Mouse (Mus musculus): Measurements from ENCODE around the gene Astn2.

Astn2 gene

GRCm38 (mm10) chr4:66254695-66255492 is 149.5 kb downstream of the Astn2 start:
- TF ChIP-seq GATA4 (IDR thresholded peaks at IDR 0.05; ENCODE audit: insufficient replicate concordance, low read length): no peak

GRCm38 (mm10) chr4:66248521-66248920 is 155.9 kb downstream of the Astn2 start:
- TF ChIP-seq GATA4 (IDR thresholded peaks at IDR 0.05; ENCODE audit: insufficient replicate concordance, low read length): no peak

DNA sequence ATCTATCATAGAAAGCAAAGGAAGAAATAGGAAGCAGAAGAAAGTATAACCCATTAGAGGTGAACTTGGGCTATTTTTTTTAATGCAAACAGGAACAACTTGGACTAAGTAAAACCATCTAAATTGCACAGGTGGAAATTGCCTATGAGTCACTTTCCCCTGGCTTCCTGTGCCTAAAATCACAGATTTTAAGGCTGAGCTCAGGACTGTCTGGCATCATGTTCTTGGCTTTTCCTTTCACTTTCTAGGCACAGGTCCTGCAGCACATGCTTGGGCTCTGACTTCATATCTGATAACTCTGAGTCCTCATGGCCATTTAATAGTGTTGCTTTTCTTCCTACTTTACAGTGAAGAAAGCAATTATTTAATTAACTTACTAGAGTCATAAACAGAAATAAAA is 161.7 kb downstream of the Astn2 start:
- TF ChIP-seq GATA4 (IDR thresholded peaks at IDR 0.05; ENCODE audit: insufficient replicate concordance, low read length): no peak

DNA sequence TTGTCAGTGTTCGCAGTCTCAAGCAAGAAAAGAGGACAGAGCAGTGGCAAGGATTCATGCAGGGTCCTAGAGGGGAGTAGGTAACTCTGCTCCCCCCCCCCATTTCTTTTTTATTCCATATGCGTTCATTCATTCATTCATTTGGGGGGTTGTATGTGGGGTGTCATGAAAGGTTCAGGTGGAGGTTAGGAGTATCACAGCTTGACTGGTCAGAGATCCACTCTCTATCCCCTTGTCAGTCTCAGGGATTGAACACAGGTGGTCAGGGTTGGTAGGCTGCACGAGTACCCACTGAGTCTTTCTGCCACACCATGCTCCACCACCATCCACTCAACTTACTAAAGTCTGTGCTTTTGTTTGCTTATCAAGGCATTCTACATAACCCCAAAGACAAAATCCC is 171.6 kb downstream of the Astn2 start:
- TF ChIP-seq GATA4 (IDR thresholded peaks at IDR 0.05; ENCODE audit: insufficient replicate concordance, low read length): no peak

- TF ChIP-seq GATA4 (IDR thresholded peaks at IDR 0.05; ENCODE audit: insufficient replicate concordance, low read length): no peak
Observed at GRCm38 (mm10) chr4:66232350-66232749, 172.1 kb downstream of the Astn2 start.

DNA sequence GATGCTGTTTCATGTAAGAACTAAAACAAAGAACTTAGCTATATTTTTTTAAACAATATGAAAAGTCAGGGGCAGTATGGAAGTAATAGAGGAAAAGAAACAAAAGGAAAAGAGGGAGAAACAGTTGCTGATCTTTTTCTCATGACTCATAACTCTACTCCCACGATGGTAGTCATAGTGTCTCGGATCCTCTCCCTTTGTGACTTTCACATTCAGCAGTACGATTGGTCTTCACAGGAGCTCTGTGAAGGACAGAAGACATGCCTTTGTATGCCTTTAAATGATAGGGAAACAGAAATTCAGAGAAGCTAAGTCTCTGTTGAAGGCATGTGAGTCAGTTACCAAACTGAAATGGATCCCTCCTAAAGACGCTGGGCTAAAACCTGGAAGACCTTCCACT is 173.7 kb downstream of the Astn2 start:
- TF ChIP-seq GATA4 (IDR thresholded peaks at IDR 0.05; ENCODE audit: insufficient replicate concordance, low read length): no peak

- TF ChIP-seq GATA4 (IDR thresholded peaks at IDR 0.05; ENCODE audit: insufficient replicate concordance, low read length): no peak
Observed at GRCm38 (mm10) chr4:66222602-66223317, 181.7 kb downstream of the Astn2 start.

DNA sequence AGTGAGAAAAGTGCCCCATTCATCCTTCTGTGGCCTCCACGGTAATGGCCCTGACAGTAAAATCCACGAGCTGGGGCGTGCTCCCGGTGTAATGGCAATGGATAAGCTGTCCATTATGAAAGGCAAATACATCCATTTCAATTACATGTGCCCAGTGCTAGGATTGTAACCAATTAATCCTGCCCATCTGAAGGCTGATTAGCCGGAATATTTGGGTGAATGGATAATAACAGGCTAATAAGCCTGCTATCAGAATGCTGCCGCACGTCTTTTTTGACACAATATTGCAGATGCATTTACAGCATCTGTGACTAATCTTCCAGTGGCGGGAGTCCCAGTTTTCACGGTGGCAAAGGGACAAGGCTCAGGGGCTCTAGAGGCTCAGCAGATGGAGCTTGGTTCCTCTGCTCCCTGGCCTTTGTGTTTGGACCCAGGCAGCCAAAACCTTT is 189.2 kb downstream of the Astn2 start:
- no peak for TF ChIP-seq GATA4 (IDR thresholded peaks at IDR 0.05; ENCODE audit: insufficient replicate concordance, low read length)

- TF ChIP-seq GATA4 (IDR thresholded peaks at IDR 0.05; ENCODE audit: insufficient replicate concordance, low read length): no peak
Observed at GRCm38 (mm10) chr4:66189636-66190035, 214.8 kb downstream of the Astn2 start.

DNA sequence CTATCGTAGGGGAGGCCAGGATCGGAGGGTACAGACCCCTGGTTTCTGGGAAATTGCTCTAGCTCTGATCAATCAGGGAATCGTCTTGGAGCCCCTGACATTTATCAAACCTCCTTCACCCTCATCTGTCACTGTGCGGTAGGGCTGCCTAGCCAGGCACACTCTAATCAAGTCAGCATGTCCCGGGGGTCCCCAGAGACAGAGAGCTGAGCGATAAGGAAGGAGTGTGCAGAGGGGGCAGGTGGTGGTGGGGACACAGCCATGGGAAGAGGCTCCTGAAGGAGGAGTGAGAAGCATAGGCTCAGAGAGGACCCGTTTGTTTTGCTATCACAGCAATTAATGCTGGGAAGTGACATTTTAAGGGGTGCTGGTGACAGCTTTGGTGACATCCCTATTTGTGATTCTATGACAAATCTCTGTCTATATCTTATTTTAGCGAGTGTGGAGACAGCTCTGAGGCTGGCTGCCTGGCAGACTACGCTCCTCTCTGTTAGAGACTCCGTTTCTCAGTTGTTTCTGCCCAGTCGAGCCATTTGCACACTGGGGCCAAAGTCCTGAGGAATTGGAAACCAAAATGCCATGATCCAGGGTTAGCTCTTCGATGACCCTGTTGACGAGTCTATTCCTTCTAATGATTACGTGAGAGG is 228.4 kb downstream of the Astn2 start:
- no peak for TF ChIP-seq GATA4 (IDR thresholded peaks at IDR 0.05; ENCODE audit: insufficient replicate concordance, low read length)

- TF ChIP-seq GATA4 (IDR thresholded peaks at IDR 0.05; ENCODE audit: insufficient replicate concordance, low read length): peak; percentile 56; the same call in 1 of the 2 replicates
Observed at GRCm38 (mm10) chr4:66171583-66171982, 232.8 kb downstream of the Astn2 start.

- TF ChIP-seq GATA4 (IDR thresholded peaks at IDR 0.05; ENCODE audit: insufficient replicate concordance, low read length): no peak
Observed at GRCm38 (mm10) chr4:66170787-66171186, 233.6 kb downstream of the Astn2 start.

DNA sequence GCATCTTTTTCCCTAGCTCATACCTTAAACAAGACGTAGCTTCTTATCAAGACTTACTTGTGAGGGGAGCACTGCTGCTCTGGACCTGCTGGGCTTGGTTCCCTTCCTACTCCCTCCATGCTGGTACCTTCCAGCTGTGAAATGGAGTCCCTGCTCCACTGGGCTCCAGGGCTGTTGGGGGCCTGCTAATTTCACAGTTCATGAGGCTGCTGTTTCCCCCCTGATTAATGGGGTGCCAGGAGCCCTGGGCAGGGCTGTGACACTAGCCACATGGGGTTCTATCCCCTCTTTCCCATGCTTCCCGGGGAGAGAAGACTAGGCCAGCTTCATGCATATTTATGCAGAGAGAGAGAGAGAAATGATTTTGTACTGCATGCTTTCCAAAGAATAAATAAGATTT is 234.9 kb downstream of the Astn2 start:
- no peak for TF ChIP-seq GATA4 (IDR thresholded peaks at IDR 0.05; ENCODE audit: insufficient replicate concordance, low read length)

DNA sequence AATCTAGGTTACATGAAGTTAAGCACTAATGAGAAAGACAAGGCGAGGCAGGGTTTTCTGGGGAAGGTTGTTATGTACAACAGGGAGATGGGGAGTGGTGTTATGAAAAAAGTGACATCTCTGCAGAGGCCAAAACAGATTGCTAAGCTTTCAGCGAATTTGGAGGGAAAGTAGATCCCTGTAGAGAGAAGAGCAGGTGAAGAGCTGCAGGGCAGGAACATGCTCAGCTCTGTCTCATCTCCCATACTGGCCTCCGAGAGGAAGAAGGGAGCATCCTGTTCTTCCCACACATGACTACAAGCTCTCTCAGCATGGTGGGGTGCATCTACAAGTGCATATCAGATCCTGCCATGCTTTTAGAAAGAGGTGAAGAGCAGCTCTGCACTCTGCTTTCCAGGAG is 245.7 kb downstream of the Astn2 start:
- no peak for TF ChIP-seq GATA4 (IDR thresholded peaks at IDR 0.05; ENCODE audit: insufficient replicate concordance, low read length)

DNA sequence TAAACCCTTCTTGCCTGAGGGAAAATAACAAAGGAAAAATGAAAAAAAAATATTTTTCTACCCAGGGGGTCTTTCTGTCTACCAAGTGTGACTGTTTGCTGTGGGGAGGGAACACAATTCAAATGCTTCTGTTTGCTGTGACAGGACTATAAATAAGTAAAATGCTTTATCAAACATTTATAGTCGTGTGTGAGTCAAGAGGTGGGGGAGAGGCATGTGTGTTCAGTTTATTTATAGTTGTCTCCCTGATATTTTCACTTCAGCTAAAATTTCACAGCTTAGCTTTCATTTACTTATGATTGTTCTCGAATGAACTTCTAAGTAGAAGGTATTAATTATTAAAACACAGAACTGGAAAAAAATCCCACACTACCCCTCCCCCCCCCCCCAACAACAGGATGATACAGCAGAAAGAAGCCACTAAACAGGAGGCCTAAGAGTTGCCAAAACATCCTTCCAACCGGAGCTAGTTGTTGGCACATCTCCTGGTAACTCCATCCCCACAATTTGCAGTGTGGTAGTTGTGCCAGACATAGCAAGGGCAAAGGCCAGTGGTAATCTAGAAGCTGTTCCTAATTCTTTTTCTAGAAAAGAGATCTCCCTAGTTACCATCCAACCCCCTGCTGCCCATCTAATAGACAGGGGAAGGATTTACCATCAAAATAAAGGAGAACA is 246.8 kb downstream of the Astn2 start:
- TF ChIP-seq GATA4 (IDR thresholded peaks at IDR 0.05; ENCODE audit: insufficient replicate concordance, low read length): no peak
